ENCODE assay signal across 9 mouse cellular contexts in the genomic region with DNA sequence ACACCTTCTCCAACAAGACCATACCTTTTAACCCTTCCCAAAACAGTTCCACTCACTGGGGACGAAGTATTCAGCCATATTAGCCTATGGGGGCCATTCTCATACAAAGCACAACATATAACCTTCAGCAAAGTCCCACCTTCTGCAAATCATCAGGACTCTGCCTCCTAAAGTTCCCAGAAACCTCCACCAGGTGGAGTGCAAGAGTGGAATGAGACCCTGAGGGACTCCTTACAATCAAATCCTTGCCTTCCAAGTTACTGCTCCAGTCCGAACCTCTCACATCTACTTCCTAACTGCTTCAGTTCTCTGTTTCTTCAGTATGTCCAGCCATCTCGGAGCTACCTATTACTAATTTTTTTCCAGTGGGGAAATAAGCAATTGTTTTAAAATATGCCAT.
A peak's percentile ranks its signal among the peaks of the same experiment; 100 is the strongest.
DNase-seq lines count a peak whose midpoint lies in the region; ATAC-seq and TF ChIP-seq lines count a peak whose summit lies in the region.
"Had no signal": no experiment of that assay in that cellular context is flagged by ENCODE, and none has a peak within 500 bp of the region (broad histone marks: within the 10 kb centered on the region; RNA-seq: fewer than 3 reads in every experiment).

No protein-coding gene starts in this region.

- CTCF ChIA-PET in Patski (lab: Charles Lee), result no interaction called here

- peak; percentile 79 for TF ChIP-seq CTCF in layer of hippocampus, adult 2 months (conservative IDR thresholded peaks at IDR 0.05)
- TF ChIP-seq CTCF in Patski (IDR thresholded peaks at IDR 0.05), result peak; percentile 38

- in situ Hi-C loops in Patski (cut with MboI; ENCODE audit: low pct_unique_long_range_greater_than_20kb), result no loop called here

- H3K27ac ChIP-seq in layer of hippocampus, adult 2 months, result no peak overlapping the region
- H3K27ac ChIP-seq: neural tube, embryonic 12.5 days had no signal

- DNase-seq in cerebellum, postnatal 14 days, result peak; percentile 58 to 72
- no peak for DNase-seq in cerebellum, adult 9-11 months
- peak; percentile 32 to 40 for DNase-seq in layer of hippocampus, adult 2 months (ENCODE audit: low spot score in 2 of 2)
- DNase-seq in layer of hippocampus, adult 9-11 months, result no peak
- no peak for DNase-seq in Patski (ENCODE audit: low read depth, low spot score)
- peak; percentile 2 for DNase-seq in hindlimb bud, embryonic 11.5 days (ENCODE audit: extremely low spot score, low read depth, low spot score)
- no peak for DNase-seq in spleen, postnatal 36 days (ENCODE audit: low spot score in 2 of 2)
- no peak for DNase-seq in kidney, adult 9 months

- POLR2A ChIA-PET in Patski (lab: Charles Lee), result no interaction called here

- ATAC-seq in Patski, result no peak

- H3K27me3 ChIP-seq in Patski, result no peaks in the 10 kb centered on the region
- H3K27me3 ChIP-seq: neural tube, embryonic 12.5 days had no signal

- no peak overlapping the region for H3K4me3 ChIP-seq in layer of hippocampus, adult 2 months
- H3K4me3 ChIP-seq: neural tube, embryonic 12.5 days had no signal

Comparison
In these comparisons a context has a peak if more than half of its experiments do, and no peak if none do; other contexts are left out.
1. DNase-seq: peak in cerebellum, postnatal 14 days (2 of 2), layer of hippocampus, adult 2 months (2 of 2) and hindlimb bud, embryonic 11.5 days (single experiment); none in cerebellum, adult 9-11 months (single experiment), layer of hippocampus, adult 9-11 months (single experiment), Patski (single experiment), spleen, postnatal 36 days (0 of 2) and kidney, adult 9 months (single experiment).